Mouse (Mus musculus) thymus, adult 2 months (tissue): ENCODE data around the gene BC147527.
"Not testable (repeated sequence)": the region's sequence is repeated elsewhere in the genome, so short reads cannot be mapped to it uniquely, and the experiment has no call there.

Experiments
- CTCF ChIP-seq: fragments of 200-500 bp; IDR thresholded peaks from 2 replicates; pipeline ENCODE4 v1.5.1; 2012; ENCODE audit warnings: mild to moderate bottlenecking, control low read depth, low read length, moderate library complexity, borderline replicate concordance; ENCODE audit not compliant: control insufficient read depth, poor library complexity, insufficient read depth; ENCODE audit errors: extremely low read depth
- POLR2A ChIP-seq: fragments of 200-500 bp; IDR thresholded peaks from 2 replicates; pipeline ENCODE4 v1.6.1; 2012; ENCODE audit warnings: mild to moderate bottlenecking, low read length, control low read depth, moderate library complexity; ENCODE audit not compliant: control insufficient read depth, poor library complexity, insufficient read depth; ENCODE audit errors: extremely low read depth

DNA sequence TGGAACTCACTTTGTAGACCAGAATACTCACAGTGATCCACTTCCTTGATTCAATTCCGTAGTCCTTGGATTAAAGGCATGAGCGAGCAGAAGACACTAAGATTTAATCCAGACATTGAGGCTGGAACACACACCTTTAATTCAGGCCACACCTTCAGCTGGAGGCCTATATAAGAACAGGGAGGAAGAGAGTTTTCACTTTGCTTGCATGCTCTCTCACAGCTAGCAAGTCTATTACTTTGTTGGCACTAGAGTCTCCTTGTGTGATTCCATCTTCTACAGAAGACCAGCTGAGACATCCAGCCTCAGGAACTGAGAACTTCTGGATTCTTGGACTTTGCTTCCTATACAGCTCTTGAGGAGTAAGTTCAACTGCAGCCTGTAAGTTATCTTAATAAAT is 37.3 kb upstream of the BC147527 start, which contains the start of gene AF067061:
- not testable (repeated sequence) for TF ChIP-seq POLR2A, CTCF
